Mouse (Mus musculus) right cerebral cortex, postnatal 25 days (tissue): ENCODE data around the gene Tor2a.

ENCODE experiments used
- DNase-seq: peaks from one replicate; pipeline ENCODE4 v3.0.0; 2022

Tor2a gene

GRCm38 (mm10) chr2:32768661-32769285 lies 11.7 kb downstream of the Tor2a start:
- no peak for DNase-seq

- DNase-seq: no peak
Measured at GRCm38 (mm10) chr2:32769327-32770085, 12.5 kb downstream of the Tor2a start.

GRCm38 (mm10) chr2:32771886-32772285 lies 14.9 kb downstream of the Tor2a start:
- no peak for DNase-seq

GRCm38 (mm10) chr2:32772626-32773279 lies 15.7 kb downstream of the Tor2a start:
- DNase-seq: no peak

- DNase-seq: peak; percentile 97
Measured at GRCm38 (mm10) chr2:32775359-32776074, 18.5 kb downstream of the Tor2a start, which contains the start of the genes Ttc16 and Ptrh1. Gene Ttc16, minus strand, starts transcription at chr2:32775633. Gene Ptrh1, plus strand, starts transcription at chr2:32775786.

- no peak for DNase-seq
Measured at GRCm38 (mm10) chr2:32776192-32776591, 19.2 kb downstream of the Tor2a start.

GRCm38 (mm10) chr2:32778081-32778480 lies 21.0 kb downstream of the Tor2a start:
- DNase-seq: no peak

- DNase-seq: peak; percentile 51
Measured at GRCm38 (mm10) chr2:32779131-32779530, 22.1 kb downstream of the Tor2a start.

GRCm38 (mm10) chr2:32779714-32780113 lies 22.7 kb downstream of the Tor2a start:
- DNase-seq: no peak

- DNase-seq: no peak
Measured at GRCm38 (mm10) chr2:32781710-32782109, 24.7 kb downstream of the Tor2a start.

- DNase-seq: no peak
Measured at GRCm38 (mm10) chr2:32784048-32784681, 27.1 kb downstream of the Tor2a start, which contains the start of gene Cfap157. Gene Cfap157, minus strand, starts transcription at chr2:32784428.

- no peak for DNase-seq
Measured at GRCm38 (mm10) chr2:32787176-32787575, 30.1 kb downstream of the Tor2a start.

GRCm38 (mm10) chr2:32788581-32788980 lies 31.5 kb downstream of the Tor2a start:
- no peak for DNase-seq

GRCm38 (mm10) chr2:32791297-32791696 lies 34.3 kb downstream of the Tor2a start:
- no peak for DNase-seq

- no peak for DNase-seq
Measured at GRCm38 (mm10) chr2:32795748-32796418, 38.8 kb downstream of the Tor2a start.

- DNase-seq: peak; percentile 22
Measured at GRCm38 (mm10) chr2:32798251-32798962, 41.4 kb downstream of the Tor2a start.

- DNase-seq: no peak
Measured at GRCm38 (mm10) chr2:32808816-32809566, 52.0 kb downstream of the Tor2a start.
